Mouse (Mus musculus) hematopoietic multipotent progenitor cell, adult 10-12 weeks (in vitro differentiated cells): ENCODE measurements around the gene Sp7. TPM values are rescaled to one million over a fixed set of nuclear protein-coding genes. Genes with fewer than 3 reads are reported as not detected.

Source experiments
- polyA plus RNA-seq: library from polyadenylated mRNA; stranded (reverse); fragments of >175 nt; gene quantifications from 2 replicates; pipeline ENCODE4 v1.2.3, GENCODE M21; 2012; ENCODE audit warnings: low replicate concordance

Sp7 gene
- not detected in 2 replicates for polyA plus RNA-seq

GRCm38 (mm10) chr15:102366733-102367344 is at the start of gene Sp7:
Gene Sp7, minus strand, starts transcription at chr15:102367182.

DNA sequence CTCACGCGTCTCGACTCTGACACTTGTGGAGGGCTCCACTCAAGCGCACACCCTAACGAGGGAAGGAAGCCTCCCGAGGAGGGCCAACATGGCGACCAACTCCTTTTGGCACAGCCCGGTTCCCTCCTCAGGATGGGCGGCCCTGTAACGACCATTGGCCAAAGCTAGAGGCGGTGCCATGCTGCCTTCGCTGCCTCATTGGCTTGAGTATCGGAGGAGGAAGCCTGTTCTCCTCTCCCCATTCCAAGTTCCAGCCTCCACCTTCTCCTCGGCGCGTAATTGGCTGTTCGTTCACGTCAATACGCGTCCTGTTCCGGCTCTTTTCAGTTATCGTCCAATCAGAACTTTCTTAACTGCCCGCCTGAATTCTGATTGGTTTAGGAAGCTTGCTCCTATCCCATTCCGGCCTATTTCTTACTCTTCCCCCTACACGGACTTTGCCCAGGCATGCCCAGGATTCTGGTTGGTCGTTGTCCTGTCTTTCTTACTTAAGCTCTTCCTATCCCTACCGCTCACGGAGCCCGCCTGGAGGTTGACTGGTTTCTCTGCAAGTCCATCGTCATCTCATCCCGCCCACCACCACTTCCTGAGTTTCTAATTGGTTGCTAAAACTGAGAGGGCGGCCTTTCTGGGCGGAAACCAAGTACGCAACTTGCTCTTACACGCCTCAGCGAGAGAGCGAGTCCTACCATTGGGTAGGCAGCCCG is 38.7 kb upstream of the Sp7 start, which contains the start of gene Sp1:
Gene Sp1, plus strand, starts transcription at position 655 of the 707 bp plus-strand sequence.

DNA sequence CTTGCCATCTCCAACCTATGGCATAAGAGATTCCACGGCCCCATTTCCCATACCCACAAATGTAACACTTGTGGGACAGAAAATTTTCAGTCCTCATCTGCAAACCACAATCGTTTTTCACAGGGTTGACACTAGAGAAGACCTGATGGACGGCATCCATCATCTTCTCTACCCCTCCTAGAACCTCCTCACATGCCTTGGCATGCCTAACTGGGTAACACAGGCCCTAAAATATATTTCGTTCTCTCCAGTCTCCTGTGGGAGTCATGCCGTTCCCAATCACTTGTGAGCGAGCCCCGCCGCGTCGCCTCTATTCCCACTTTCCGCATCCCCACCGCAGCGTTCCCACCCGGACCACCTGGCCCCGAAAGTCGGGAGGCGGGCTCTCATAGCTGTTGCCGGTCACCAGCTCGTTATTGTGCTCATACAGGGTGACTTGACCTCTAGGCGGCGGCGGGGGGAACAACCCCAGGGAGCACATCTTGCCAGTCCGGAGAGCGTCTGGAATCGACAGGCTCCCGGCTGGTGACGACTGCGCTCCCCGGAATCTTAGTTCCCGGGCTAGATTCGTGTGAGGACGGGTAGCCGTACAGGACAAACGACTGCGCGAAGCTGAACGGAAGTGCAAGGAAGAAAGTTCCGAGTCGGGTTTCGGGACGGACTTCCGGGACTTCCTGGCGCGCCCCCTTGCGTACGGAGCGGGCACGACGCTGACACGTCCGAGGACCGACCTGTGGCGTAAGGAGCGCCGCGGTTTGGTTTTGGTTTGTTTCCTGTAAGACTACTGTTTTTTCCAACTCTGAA is 16.6 kb downstream of the Sp7 start, which contains the start of gene Aaas:
Gene Aaas, minus strand, starts transcription at position 634 of the 804 bp plus-strand sequence.

DNA sequence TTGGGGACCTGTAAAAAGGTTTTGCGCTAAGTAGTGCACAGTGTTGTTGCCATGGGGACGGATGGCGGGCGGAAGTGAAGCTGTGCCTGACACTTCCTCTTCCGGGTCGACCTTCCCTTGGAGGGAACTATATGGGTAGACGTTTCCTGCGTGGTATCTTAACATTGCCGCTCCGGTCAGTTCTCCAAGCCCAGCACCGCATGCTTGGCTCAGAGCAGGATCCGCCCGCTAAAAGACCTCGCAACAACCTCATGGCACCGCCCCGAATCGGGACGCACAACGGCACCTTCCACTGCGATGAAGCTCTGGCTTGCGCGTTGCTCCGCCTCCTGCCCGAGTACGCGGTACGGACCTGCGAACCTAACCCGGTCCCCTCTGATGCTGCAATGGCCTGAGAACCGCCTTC is 35.4 kb downstream of the Sp7 start, which contains the start of gene Myg1:
Gene Myg1, plus strand, starts transcription at position 100 of the 406 bp plus-strand sequence.

GRCm38 (mm10) chr15:102326022-102326576 is 40.9 kb downstream of the Sp7 start, which contains the start of gene Pfdn5:
Gene Pfdn5, plus strand, starts transcription at chr15:102326116.

Other genes starting within 250 kb of the Sp7 start
- 11.8 and 25.2 TPM in 2 replicates for gene Spryd3, start 230.9 kb downstream of the Sp7 start, polyA plus RNA-seq
- 1.1 and 3.3 TPM in 2 replicates for gene Igfbp6, start 222.8 kb downstream of the Sp7 start, polyA plus RNA-seq
- 1.0 and 2.3 TPM in 2 replicates for gene Soat2, start 216.7 kb downstream of the Sp7 start, polyA plus RNA-seq
- 23.6 and 23.9 TPM in 2 replicates for gene Zfp740, start 163.9 kb downstream of the Sp7 start, polyA plus RNA-seq
- 26.3 and 33.6 TPM in 2 replicates for gene Csad, start 162.5 kb downstream of the Sp7 start, polyA plus RNA-seq
- gene Itgb7, start 135.2 kb downstream of the Sp7 start, polyA plus RNA-seq: 423 and 1,128 TPM in 2 replicates
- gene Rarg, start 109.7 kb downstream of the Sp7 start, polyA plus RNA-seq: 54.7 and 138 TPM in 2 replicates
- gene Gm9918, start 96.6 kb downstream of the Sp7 start, polyA plus RNA-seq: 0.07 TPM in 1 of 2 replicates, not detected in the other
- 64.6 and 64.7 TPM in 2 replicates for gene Mfsd5, start 87.7 kb downstream of the Sp7 start, polyA plus RNA-seq
- 2.9 and 6.9 TPM in 2 replicates for gene Espl1, start 70.9 kb downstream of the Sp7 start, polyA plus RNA-seq
- 15.0 and 71.0 TPM in 2 replicates for gene Pfdn5, start 41.1 kb downstream of the Sp7 start, polyA plus RNA-seq
- gene Myg1, start 35.5 kb downstream of the Sp7 start, polyA plus RNA-seq: 20.9 and 82.7 TPM in 2 replicates
- gene Aaas, start 16.4 kb downstream of the Sp7 start, polyA plus RNA-seq: 28.1 and 59.8 TPM in 2 replicates
- 11.4 and 48.9 TPM in 2 replicates for gene Sp1, start 39.0 kb upstream of the Sp7 start, polyA plus RNA-seq
- gene Amhr2, start 78.2 kb upstream of the Sp7 start, polyA plus RNA-seq: 0.81 and 1.1 TPM in 2 replicates
- 110 and 542 TPM in 2 replicates for gene Prr13, start 91.8 kb upstream of the Sp7 start, polyA plus RNA-seq
- 125 and 498 TPM in 2 replicates for gene Pcbp2, start 103.4 kb upstream of the Sp7 start, polyA plus RNA-seq
- gene Gm10337, start 136.5 kb upstream of the Sp7 start, polyA plus RNA-seq: not detected in 2 replicates
- gene Map3k12, start 149.9 kb upstream of the Sp7 start, polyA plus RNA-seq: 1.7 and 3.3 TPM in 2 replicates
- 54.5 and 62.8 TPM in 2 replicates for gene Tarbp2, start 151.0 kb upstream of the Sp7 start, polyA plus RNA-seq
- gene Npff, start 157.8 kb upstream of the Sp7 start, polyA plus RNA-seq: 3.1 and 5.3 TPM in 2 replicates